Mouse (Mus musculus) CH12.LX (cell line): ENCODE results near the gene Chia1. TPM values are rescaled to one million over a fixed set of nuclear protein-coding genes. Genes with fewer than 3 reads are reported as not detected.
"Not testable (repeated sequence)": the region's sequence is repeated elsewhere in the genome, so short reads cannot be mapped to it uniquely, and the experiment has no call there.

Source experiments
- DNase-seq: peaks from one replicate; pipeline ENCODE4 v3.0.0-alpha.2; 2013; ENCODE audit errors: extremely low read depth
- H3K27ac ChIP-seq: 2 replicates; pipeline ENCODE4 v1.5.1; 2012; ENCODE audit warnings: low read depth, mild to moderate bottlenecking, control low read depth, moderate library complexity; ENCODE audit not compliant: insufficient read depth
- H3K27me3 ChIP-seq: replicated peaks from 2 replicates; pipeline ENCODE3; 2012; ENCODE audit warnings: inconsistent platforms
- H3K36me3 ChIP-seq, 2 experiments: replicated peaks in 1 of 2; 2 replicates each; pipeline versions ENCODE3 to v1.6.1; 2012; ENCODE audit warnings: inconsistent platforms in 1 of 2, low read length in 1 of 2, mild to moderate bottlenecking in 1 of 2, mixed read lengths in 1 of 2, moderate library complexity in 1 of 2; ENCODE audit not compliant: control insufficient read depth in 1 of 2, insufficient read depth in 1 of 2
- H3K4me1 ChIP-seq, 2 experiments: 2 replicates each; pipeline ENCODE4 v1.6.1; 2012; ENCODE audit warnings: inconsistent platforms in 1 of 2, moderate library complexity in 1 of 2; ENCODE audit not compliant: insufficient read depth in 2 of 2, control insufficient read depth in 1 of 2
- H3K4me2 ChIP-seq: 2 replicates; pipeline ENCODE4 v1.6.1; 2012; ENCODE audit warnings: low read depth, mild to moderate bottlenecking, control low read depth; ENCODE audit not compliant: poor library complexity, insufficient read depth, severe bottlenecking
- H3K4me3 ChIP-seq, 3 experiments: fragments of 150-350 bp in 1 of 3; sonication (generic) in 1 of 3; replicated peaks in 1 of 3; 2 replicates each; pipeline versions ENCODE3 to v1.5.1; 2011 to 2012; ENCODE audit warnings: low read depth in 2 of 3, low read length in 2 of 3, mild to moderate bottlenecking in 2 of 3, moderate library complexity in 2 of 3, control low read depth in 1 of 3, improper control_type of control experiment in 1 of 3, inconsistent platforms in 1 of 3, mixed read lengths in 1 of 3; ENCODE audit not compliant: poor library complexity in 1 of 3
- H3K79me2 ChIP-seq: replicated peaks from 2 replicates; pipeline ENCODE4 v1.6.1; 2012; ENCODE audit warnings: mild to moderate bottlenecking, moderate library complexity; ENCODE audit not compliant: control insufficient read depth, poor library complexity, insufficient read depth, severe bottlenecking; ENCODE audit errors: extremely low read depth
- H3K9ac ChIP-seq: 2 replicates; pipeline ENCODE4 v1.6.1; 2012; ENCODE audit warnings: low read depth, mild to moderate bottlenecking, control low read depth, moderate library complexity; ENCODE audit not compliant: insufficient read depth
- H3K9me3 ChIP-seq: replicated peaks from 2 replicates; pipeline ENCODE3; 2012; ENCODE audit warnings: low read length, inconsistent platforms, mixed read lengths
- CHD1 ChIP-seq: IDR thresholded peaks from 2 replicates; pipeline ENCODE4 v1.6.1; 2012; ENCODE audit warnings: low read depth, low read length, improper control_type of control experiment, inconsistent platforms
- E2F4 ChIP-seq: IDR thresholded peaks from 2 replicates; pipeline ENCODE4 v1.6.1; 2011; ENCODE audit warnings: low read depth, low read length, improper control_type of control experiment; ENCODE audit not compliant: insufficient replicate concordance
- GABPA ChIP-seq: IDR thresholded peaks from 2 replicates; pipeline ENCODE4 v1.6.1; 2012; ENCODE audit warnings: low read depth, low read length, improper control_type of control experiment, inconsistent platforms; ENCODE audit not compliant: insufficient replicate concordance
- HCFC1 ChIP-seq: IDR thresholded peaks from 2 replicates; pipeline ENCODE4 v1.6.1; 2012; ENCODE audit warnings: low read depth, mild to moderate bottlenecking, inconsistent platforms, low read length, improper control_type of control experiment
- IRF4 ChIP-seq: IDR thresholded peaks from 2 replicates; pipeline ENCODE4 v1.6.1; 2014; ENCODE audit warnings: low read depth, mild to moderate bottlenecking, inconsistent platforms, low read length, improper control_type of control experiment
- MAZ ChIP-seq: IDR thresholded peaks from 2 replicates; pipeline ENCODE4 v1.6.1; 2012; ENCODE audit warnings: low read depth, mild to moderate bottlenecking, inconsistent platforms, low read length, improper control_type of control experiment, moderate library complexity
- PAX5 ChIP-seq: IDR thresholded peaks from 2 replicates; pipeline ENCODE4 v1.6.1; 2012; ENCODE audit warnings: low read length, inconsistent platforms, mixed read lengths
- SIN3A ChIP-seq: IDR thresholded peaks from 2 replicates; pipeline ENCODE4 v1.6.1; 2012; ENCODE audit warnings: low read length, improper control_type of control experiment, inconsistent platforms
- TBP ChIP-seq: conservative IDR thresholded peaks from 2 replicates; pipeline ENCODE4 v1.6.1; 2011; ENCODE audit warnings: low read depth, low read length, improper control_type of control experiment
- TCF12 ChIP-seq: IDR thresholded peaks from 2 replicates; pipeline ENCODE4 v1.6.1; 2014; ENCODE audit warnings: low read depth, mild to moderate bottlenecking, inconsistent platforms, low read length, improper control_type of control experiment
- USF1 ChIP-seq: IDR thresholded peaks from 2 replicates; pipeline ENCODE4 v1.6.1; 2014; ENCODE audit warnings: low read depth, mild to moderate bottlenecking, inconsistent platforms, low read length, improper control_type of control experiment
- ZNF384 ChIP-seq: IDR thresholded peaks from 2 replicates; pipeline ENCODE4 v1.6.1; 2012; ENCODE audit warnings: low read depth, low read length, improper control_type of control experiment, inconsistent platforms
- dilution Hi-C: fragments of 300-500 bp; cut with MboI; formaldehyde crosslinking; loops from 2 replicates; pipeline ENCODE4 v1.14.3; 2020; ENCODE audit warnings: low sequenced_read_pairs; ENCODE audit not compliant: extremely low pct_unique_long_range_greater_than_20kb, extremely low pct_ligation_motif_present
- in situ Hi-C: fragments of 300-500 bp; cut with MboI; formaldehyde crosslinking; loops from 3 replicates; pipeline ENCODE4 v1.14.3; 2019; ENCODE audit warnings: low sequenced_read_pairs, low pct_ligation_motif_present, low pct_unique_long_range_greater_than_20kb, mixed read lengths
- polyA plus RNA-seq: library from polyadenylated mRNA; unstranded; fragments of >175 nt; gene quantifications from 2 replicates; pipeline ENCODE4 v1.2.1, GENCODE M21; 2012; ENCODE audit warnings: low read depth; ENCODE audit not compliant: insufficient read length
- total RNA-seq, 2 experiments: library from RNA; depleted of rRNA; stranded (reverse); fragments of 300-350 nt in 1 of 2; fragments of >200 nt in 1 of 2; gene quantifications; 2 replicates each; pipeline ENCODE4 v1.2.3; 2012 to 2014

Chia1 gene
- total and polyA plus RNA-seq, 3 experiments = 0.46 to 0.47 TPM; not detected in 1

DNA sequence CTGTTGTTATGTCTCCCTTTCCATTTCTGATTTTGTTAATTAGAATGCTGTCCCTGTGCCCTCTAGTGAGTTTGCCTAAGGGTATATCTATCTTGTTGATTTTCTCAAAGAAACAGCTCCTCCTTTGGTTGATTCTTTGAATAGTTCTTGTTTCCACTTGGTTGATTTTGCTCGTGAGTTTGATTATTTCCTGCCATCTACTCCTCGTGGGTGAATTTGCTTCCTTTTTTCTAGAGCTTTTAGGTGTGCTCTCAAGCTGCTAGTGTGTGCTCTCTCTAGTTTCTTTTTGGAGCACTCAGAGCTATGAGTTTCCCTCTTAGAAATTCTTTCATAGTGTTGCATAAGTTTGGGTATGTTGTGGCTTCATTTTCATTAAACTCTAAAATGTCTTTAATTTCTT is 61.9 kb downstream of the Chia1 start:
- H3K4me3 ChIP-seq, dilution Hi-C loops, H3K27me3 ChIP-seq, in situ Hi-C loops, H3K4me1 ChIP-seq, DNase-seq, H3K36me3 ChIP-seq, H3K9ac ChIP-seq, H3K27ac ChIP-seq, H3K79me2 ChIP-seq, H3K9me3 ChIP-seq: not testable (repeated sequence)
- peak overlapping the region; percentile 44; the same call in 1 of the 2 replicates for H3K4me2 ChIP-seq

DNA sequence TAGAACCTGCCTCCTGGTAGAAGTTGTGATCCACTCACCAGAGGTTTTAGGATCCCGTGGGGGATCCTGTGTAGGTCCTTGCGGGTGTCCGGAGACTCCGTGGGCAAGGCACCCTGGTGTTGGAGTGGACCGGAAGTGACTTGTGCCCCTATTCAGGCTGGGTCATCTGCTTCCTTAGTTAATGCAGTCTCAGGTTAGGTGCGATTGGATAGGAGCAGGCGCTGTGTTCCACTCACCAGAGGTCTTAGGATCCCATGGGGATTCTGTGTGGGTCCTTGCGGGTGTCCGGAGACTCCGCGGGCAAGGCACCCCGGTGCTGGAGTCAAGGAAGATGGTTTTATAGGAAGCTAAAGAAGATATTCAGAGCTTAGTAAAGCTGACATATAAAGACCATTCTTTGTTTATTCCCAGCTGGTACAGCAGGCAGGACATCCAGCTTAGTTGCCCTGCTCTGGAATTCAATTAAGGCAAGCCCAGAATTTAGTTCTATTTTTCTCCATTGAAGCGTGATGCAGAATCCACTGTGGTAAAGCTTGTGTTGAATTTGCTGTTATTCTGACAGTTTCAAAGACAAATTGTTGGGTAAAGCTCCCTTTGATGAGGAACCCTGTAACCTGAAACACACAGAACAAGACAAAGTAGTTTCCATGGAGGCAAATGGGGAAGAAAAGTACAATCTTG is 64.6 kb downstream of the Chia1 start:
- Histone ChIP-seq H3K27me3 (no peaks in the 10 kb centered on the region), H3K9ac (no peak overlapping the region), H3K4me1 (peaks cover 0 to 5% of the 10 kb centered on the region in 2 experiments; a peak in 1 of 4 replicates), H3K4me2 (no peak overlapping the region), H3K9me3 (no peaks in the 10 kb centered on the region), H3K79me2 (no peaks in the 10 kb centered on the region)
- in situ Hi-C loops (no loop called here), dilution Hi-C loops (no loop called here)
- TF ChIP-seq TBP (no peak), PAX5 (no peak), E2F4 (no peak), TCF12 (no peak), GABPA (no peak), ZNF384 (no peak), IRF4 (no peak), USF1 (no peak), CHD1 (no peak), MAZ (no peak), HCFC1 (no peak), SIN3A (no peak)
- TF ChIP-seq, all 38 proteins: peak for 0
- H3K27ac ChIP-seq = no peak overlapping the region
- DNase-seq = no peak
- no peak overlapping the region for H3K4me3 ChIP-seq
- H3K36me3 ChIP-seq = no peaks in the 10 kb centered on the region

Other genes with a start within 250 kb of the Chia1 start
- 1.1 and 1.2 TPM in 2 replicates for gene Adora3, start 242.4 kb upstream of the Chia1 start, total RNA-seq (2012; rRNA removed)
- gene Adora3, start 242.4 kb upstream of the Chia1 start, total RNA-seq (2014; rRNA removed) = 0.54 and 0.73 TPM in 2 replicates
- 1.3 and 1.4 TPM in 2 replicates for gene Adora3, start 242.4 kb upstream of the Chia1 start, polyA plus RNA-seq
- gene Tmigd3, start 242.3 kb upstream of the Chia1 start, total RNA-seq (2012; rRNA removed) = 0.25 TPM in 1 of 2 replicates, not detected in the other
- not detected in 2 replicates for gene Tmigd3, start 242.3 kb upstream of the Chia1 start, total RNA-seq (2014; rRNA removed)
- 1.3 TPM in 1 of 2 replicates, not detected in the other for gene Tmigd3, start 242.3 kb upstream of the Chia1 start, polyA plus RNA-seq
- 0.84 and 1.3 TPM in 2 replicates for gene I830077J02Rik, start 180.6 kb upstream of the Chia1 start, total RNA-seq (2012; rRNA removed)
- gene I830077J02Rik, start 180.6 kb upstream of the Chia1 start, total RNA-seq (2014; rRNA removed) = 2.9 and 3.2 TPM in 2 replicates
- gene I830077J02Rik, start 180.6 kb upstream of the Chia1 start, polyA plus RNA-seq = 8.3 and 10.2 TPM in 2 replicates
- gene Wdr77, start 153.9 kb upstream of the Chia1 start, total RNA-seq (2012; rRNA removed) = 87.4 and 114 TPM in 2 replicates
- gene Wdr77, start 153.9 kb upstream of the Chia1 start, total RNA-seq (2014; rRNA removed) = 86.7 and 91.2 TPM in 2 replicates
- 203 and 235 TPM in 2 replicates for gene Wdr77, start 153.9 kb upstream of the Chia1 start, polyA plus RNA-seq
- gene Atp5f1, start 153.1 kb upstream of the Chia1 start, total RNA-seq (2012; rRNA removed) = 317 and 342 TPM in 2 replicates
- gene Atp5f1, start 153.1 kb upstream of the Chia1 start, total RNA-seq (2014; rRNA removed) = 676 and 764 TPM in 2 replicates
- 494 and 505 TPM in 2 replicates for gene Atp5f1, start 153.1 kb upstream of the Chia1 start, polyA plus RNA-seq
- gene Ovgp1, start 139.5 kb upstream of the Chia1 start, total RNA-seq (2012; rRNA removed) = 1.4 and 1.6 TPM in 2 replicates
- gene Ovgp1, start 139.5 kb upstream of the Chia1 start, total RNA-seq (2014; rRNA removed) = 2.3 TPM in 2 replicates
- gene Ovgp1, start 139.5 kb upstream of the Chia1 start, polyA plus RNA-seq = 4.3 and 5.6 TPM in 2 replicates
- 5.4 and 8.1 TPM in 2 replicates for gene Pifo, start 98.6 kb upstream of the Chia1 start, total RNA-seq (2012; rRNA removed)
- 13.7 and 16.4 TPM in 2 replicates for gene Pifo, start 98.6 kb upstream of the Chia1 start, total RNA-seq (2014; rRNA removed)
- 7.1 and 7.7 TPM in 2 replicates for gene Pifo, start 98.6 kb upstream of the Chia1 start, polyA plus RNA-seq
- gene Chil5, start 80.4 kb upstream of the Chia1 start, total RNA-seq (2012; rRNA removed) = not detected in 2 replicates
- not detected in 2 replicates for gene Chil5, start 80.4 kb upstream of the Chia1 start, total RNA-seq (2014; rRNA removed)
- gene Chil5, start 80.4 kb upstream of the Chia1 start, polyA plus RNA-seq = 0.30 and 0.31 TPM in 2 replicates
- gene Chil3, start 54.3 kb downstream of the Chia1 start, total RNA-seq (2012; rRNA removed) = not detected in 2 replicates
- not detected in 2 replicates for gene Chil3, start 54.3 kb downstream of the Chia1 start, total RNA-seq (2014; rRNA removed)
- not detected in 2 replicates for gene Chil3, start 54.3 kb downstream of the Chia1 start, polyA plus RNA-seq
- not detected in 2 replicates for gene Chil4, start 106.3 kb downstream of the Chia1 start, total RNA-seq (2012; rRNA removed)
- gene Chil4, start 106.3 kb downstream of the Chia1 start, total RNA-seq (2014; rRNA removed) = not detected in 2 replicates
- not detected in 2 replicates for gene Chil4, start 106.3 kb downstream of the Chia1 start, polyA plus RNA-seq